Mouse (Mus musculus) gastrocnemius, postnatal 14 days (tissue): ENCODE data around the gene D430019H16Rik. TPM values are rescaled to one million over a fixed set of nuclear protein-coding genes. Genes with fewer than 3 reads are reported as not detected.

Source experiments
- DNase-seq: peaks from one replicate; pipeline ENCODE4 v3.0.0; 2021; ENCODE audit warnings: mixed read lengths
- intact Hi-C: fragments of 180-260 bp; cut with DNase I; formaldehyde crosslinking; loops from one replicate; pipeline ENCODE4 v1.15.1; 2025; ENCODE audit warnings: low total_unique reads
- long read RNA-seq, 2 experiments: library from polyadenylated mRNA; stranded (forward); transcript quantifications; one replicate each; pipeline ENCODE4 v2.0.0; 2021
- total RNA-seq, 2 experiments: library from RNA; stranded (reverse); gene quantifications; 2 replicates each; pipeline ENCODE4 v1.2.3; 2021

D430019H16Rik gene
- total RNA-seq = 1 to 10 TPM; 1.1 to 1.6 TPM
- long read RNA-seq, experiment 1 = 0 reads
- long read RNA-seq, experiment 2, partial matches to known transcripts = 0 of 1 reads
- long read RNA-seq, experiment 2, other reads (novel, unspliced or antisense) = 1 of 1 reads

- DNase-seq = peak; percentile 84
- intact Hi-C loops = no loop called here
Measured at GRCm38 (mm10) chr12:105453670-105454257, at the start of gene D430019H16Rik. Gene D430019H16Rik (plus strand): TSS chr12:105453856.

DNA sequence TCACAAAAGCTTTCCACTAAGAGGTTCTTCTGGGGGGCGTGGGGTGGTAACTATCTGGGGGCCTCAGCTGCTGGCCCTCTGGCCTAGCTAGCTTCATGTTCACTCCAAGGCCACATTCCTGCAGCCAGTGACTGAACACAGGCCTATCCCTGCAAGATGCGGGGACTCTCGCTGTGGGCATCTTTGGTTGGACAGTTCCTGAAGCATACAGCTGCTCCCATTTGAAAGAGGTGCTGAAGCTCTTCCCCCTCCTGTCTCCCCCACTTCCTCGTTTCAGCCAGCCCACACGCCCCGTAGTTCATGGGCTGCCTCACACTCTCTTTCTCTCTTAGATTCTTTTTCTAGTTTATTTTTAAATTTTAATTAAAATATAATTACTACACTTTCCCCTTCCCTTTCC lies 47.6 kb upstream of the D430019H16Rik start:
- intact Hi-C loops = no loop called here
- no peak for DNase-seq

DNA sequence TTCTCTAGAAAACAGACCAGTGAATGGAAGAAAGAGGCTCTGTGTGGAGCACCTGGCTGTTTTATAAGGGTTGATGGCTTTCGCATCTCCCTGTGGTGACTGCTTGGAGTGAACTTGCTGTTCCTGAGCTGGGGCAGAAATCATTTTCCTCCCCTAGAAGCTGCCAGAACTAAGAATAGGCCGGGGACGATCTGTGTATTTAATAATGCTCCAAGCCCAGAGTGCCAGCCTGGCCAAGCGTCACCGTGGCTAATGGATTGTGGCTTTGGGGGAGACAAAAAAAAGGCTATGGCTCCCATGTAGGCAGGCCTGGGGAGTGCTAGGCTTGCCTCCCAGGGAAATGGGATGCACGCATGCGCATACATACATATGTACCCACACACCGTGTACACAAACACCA lies 39.7 kb upstream of the D430019H16Rik start:
- no peak for DNase-seq

GRCm38 (mm10) chr12:105420476-105420875 lies 33.2 kb upstream of the D430019H16Rik start:
- no peak for DNase-seq
- intact Hi-C loops = no loop called here

More for the DNA sequence above, 39.7 kb upstream of the D430019H16Rik start:
- intact Hi-C loops = no loop called here

- intact Hi-C loops = no loop called here
Measured at GRCm38 (mm10) chr12:105426541-105426940, 27.1 kb upstream of the D430019H16Rik start.

DNA sequence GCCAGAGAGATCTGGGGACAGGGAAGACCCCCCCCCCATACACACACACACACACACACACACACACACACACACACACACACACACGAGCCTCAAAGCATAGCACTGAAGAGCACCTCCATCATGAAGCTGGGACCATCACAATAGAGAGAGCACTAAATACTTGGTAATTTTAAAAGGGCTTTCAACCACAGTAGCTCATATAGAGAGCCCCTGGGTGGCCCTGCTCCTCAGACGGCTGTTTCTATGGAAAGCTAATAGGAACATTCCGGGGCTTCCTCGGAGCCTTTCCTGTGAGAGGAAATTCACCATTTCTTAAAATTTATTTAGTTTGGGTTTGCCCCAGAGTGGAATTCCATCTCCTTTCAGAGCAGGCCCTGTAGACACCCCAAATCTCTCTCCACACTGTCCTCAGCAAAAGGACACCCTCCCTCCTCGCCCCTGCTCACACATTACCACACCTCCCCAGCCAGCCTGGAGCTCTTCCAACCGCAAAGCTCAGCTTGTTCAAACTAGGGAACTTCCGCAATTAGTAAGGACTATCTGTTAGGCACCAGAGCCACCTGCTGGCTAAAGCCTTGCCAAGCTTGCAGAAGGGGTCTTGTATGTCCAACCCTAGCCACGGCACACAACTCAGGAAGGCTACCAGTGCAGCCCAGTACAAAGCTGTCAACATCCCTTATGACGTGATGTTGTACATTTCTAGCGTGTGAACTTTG lies 26.5 kb upstream of the D430019H16Rik start:
- DNase-seq = peak; percentile 77
- intact Hi-C loops = no loop called here

More at GRCm38 (mm10) chr12:105426541-105426940, 27.1 kb upstream of the D430019H16Rik start:
- no peak for DNase-seq

DNA sequence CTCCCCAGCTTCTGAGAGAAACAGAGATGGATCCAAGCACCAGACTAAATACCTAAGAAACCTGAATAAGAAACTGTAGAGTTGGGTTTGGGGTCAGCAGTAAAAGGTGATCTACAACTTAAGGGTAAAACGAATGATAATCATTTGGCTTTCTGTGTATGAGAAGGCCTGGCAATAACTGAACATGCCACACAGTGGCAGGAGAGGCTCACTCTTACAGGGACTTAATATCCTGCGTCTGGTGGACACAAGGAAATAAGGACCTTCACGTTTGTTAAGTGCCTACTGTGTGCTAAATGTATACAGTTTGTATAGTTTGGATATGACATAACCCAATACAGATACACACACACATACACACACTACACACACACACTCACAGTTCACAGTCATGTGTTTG lies 21.8 kb upstream of the D430019H16Rik start:
- DNase-seq = no peak

DNA sequence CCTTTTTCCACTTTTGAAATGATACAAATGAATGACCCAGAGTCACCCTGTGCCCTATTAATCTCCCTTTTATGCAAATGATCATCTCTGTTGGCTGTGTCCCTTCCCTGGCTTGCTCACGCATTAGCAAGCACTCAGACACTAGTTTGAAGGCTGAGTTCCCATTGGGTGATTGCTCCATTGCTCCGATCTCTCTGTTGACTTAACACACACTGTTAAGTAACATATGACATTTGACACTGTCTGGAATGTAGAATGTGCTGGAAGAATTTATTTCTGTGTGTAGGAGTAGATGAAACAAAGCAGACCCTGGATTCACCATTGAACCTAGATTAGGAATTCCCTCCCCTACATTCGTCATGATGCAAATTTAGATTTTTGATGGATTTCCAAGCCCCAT lies 20.8 kb upstream of the D430019H16Rik start:
- DNase-seq = no peak
- intact Hi-C loops = no loop called here

More for the DNA sequence above, 21.8 kb upstream of the D430019H16Rik start:
- intact Hi-C loops = no loop called here

DNA sequence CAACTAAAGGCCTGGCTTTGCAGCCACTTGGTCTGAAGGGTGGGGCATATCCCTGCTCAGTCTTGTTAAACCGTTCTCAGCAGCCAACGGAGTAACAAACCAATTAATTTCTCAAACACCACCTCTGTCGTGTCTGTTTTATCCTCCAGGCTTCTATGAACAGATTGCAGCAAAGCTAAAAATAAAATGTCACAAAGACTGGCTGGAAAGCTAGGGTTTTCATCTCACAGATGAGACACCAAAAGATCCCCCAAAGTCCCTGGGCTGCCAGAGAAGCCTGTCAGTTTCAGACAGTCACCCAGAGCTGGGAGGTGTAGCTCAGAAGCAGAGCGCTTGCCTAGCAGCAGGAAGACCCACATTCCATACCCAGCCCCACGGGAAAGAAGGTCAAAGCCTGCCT lies 15.4 kb upstream of the D430019H16Rik start:
- intact Hi-C loops = no loop called here
- no peak for DNase-seq

- intact Hi-C loops = no loop called here
Measured at GRCm38 (mm10) chr12:105439976-105440375, 13.7 kb upstream of the D430019H16Rik start.

DNA sequence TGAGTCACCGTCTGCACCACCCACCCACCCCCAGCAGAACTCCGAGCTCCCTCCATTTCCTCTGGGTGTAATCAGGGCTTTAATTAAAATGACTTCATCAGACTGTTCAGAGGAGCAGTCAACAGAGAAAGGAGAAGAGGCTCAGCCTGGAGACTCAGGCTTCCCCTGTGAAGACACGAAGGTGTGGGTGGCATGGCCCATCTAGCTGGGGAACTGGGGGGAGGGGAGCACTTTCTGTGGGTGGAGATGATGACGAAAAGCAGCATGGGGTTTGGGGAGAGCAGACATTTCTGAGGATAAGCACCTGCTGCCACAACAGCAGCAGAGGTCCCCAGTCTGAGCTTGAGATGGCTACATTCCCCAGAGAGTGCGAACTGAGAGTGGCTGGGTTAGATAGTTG lies 10.1 kb upstream of the D430019H16Rik start:
- intact Hi-C loops = no loop called here
- DNase-seq = no peak

More at GRCm38 (mm10) chr12:105439976-105440375, 13.7 kb upstream of the D430019H16Rik start:
- no peak for DNase-seq

DNA sequence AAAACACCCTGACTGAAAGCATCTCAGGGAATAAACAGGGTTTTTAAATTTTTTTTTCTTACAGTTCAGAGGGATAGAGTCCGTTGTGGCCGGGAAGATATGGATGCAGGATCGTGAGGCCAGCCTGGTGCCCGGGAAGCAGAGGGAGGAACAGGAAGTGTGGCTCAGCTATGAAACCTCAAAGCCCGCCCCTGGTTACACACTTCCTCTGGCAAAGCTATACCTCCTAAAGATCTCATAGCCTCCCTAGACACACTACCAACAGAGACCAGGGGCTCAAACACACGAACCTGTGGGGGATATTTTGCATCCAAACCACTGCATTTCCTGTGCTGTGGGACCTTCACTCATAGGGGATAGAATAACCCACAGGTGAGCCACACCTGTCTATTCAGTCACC lies 7.9 kb upstream of the D430019H16Rik start:
- DNase-seq = no peak
- intact Hi-C loops = no loop called here

GRCm38 (mm10) chr12:105449239-105449638 lies 4.4 kb upstream of the D430019H16Rik start:
- DNase-seq = no peak
- intact Hi-C loops = no loop called here

- intact Hi-C loops = no loop called here
- no peak for DNase-seq
Measured at GRCm38 (mm10) chr12:105454258-105455062, 804 bp downstream of the D430019H16Rik start.

- intact Hi-C loops = no loop called here
- DNase-seq = no peak
Measured at GRCm38 (mm10) chr12:105455063-105455559, 1.5 kb downstream of the D430019H16Rik start.

- no peak for DNase-seq
- intact Hi-C loops = no loop called here
Measured at GRCm38 (mm10) chr12:105458791-105459190, 5.1 kb downstream of the D430019H16Rik start.

DNA sequence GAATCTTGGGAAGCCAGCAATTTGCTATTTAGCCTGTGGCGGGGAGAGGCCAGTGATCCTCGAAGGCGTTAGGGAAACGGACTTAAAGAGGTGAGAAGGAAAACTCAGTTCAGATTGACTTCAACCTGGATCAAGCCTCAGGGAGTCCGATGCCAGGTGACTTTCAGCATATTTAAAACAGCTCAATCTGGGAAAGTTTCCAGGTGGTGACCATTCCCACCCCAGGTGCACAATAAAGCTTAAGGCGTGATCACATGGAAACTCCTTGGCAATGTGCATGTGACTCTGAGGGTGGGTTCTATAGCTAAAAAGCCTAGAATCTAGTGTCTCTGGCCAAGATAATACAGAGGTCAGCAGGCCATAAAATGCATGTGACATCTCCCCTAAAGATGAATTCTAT lies 7.4 kb downstream of the D430019H16Rik start:
- intact Hi-C loops = no loop called here
- DNase-seq = no peak

GRCm38 (mm10) chr12:105469026-105469425 lies 15.4 kb downstream of the D430019H16Rik start:
- DNase-seq = no peak
- intact Hi-C loops = no loop called here

GRCm38 (mm10) chr12:105475230-105475911 lies 21.7 kb downstream of the D430019H16Rik start:
- DNase-seq = peak; percentile 3
- intact Hi-C loops = no loop called here
